Mouse (Mus musculus) CD4-positive naive resting alpha-beta T cell, adult 57 days (primary cell): ENCODE results near the gene Prl7d1. TPM values are rescaled to one million over a fixed set of nuclear protein-coding genes. Genes with fewer than 3 reads are reported as not detected.

Experiments
- total RNA-seq: library from RNA; stranded (reverse); gene quantifications from one replicate; pipeline ENCODE4 v1.2.4, GENCODE M21; 2023

The Prl7d1 gene
- not detected for total RNA-seq

DNA sequence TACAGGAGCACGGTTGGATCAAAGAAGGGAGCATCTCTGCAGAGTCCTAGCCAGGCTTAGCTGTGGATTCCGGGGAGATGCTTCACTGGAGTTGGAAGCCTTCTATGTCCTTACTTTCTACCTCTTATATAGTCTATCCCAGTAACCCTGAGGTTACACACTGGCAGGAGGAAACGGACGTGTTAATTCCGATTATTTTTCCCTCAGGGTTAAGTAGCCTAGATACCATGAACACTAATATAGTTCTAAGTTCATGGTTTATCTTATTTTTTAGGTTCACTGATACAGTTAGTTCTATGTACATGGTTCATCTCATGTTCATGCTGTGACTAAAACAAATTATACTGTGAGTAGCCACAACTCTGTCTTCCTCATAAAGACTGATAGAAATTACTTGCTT lies at the start of gene Prl7d1:
Prl7d1 (minus strand) TSS at position 101 of the 400 bp plus-strand sequence.

DNA sequence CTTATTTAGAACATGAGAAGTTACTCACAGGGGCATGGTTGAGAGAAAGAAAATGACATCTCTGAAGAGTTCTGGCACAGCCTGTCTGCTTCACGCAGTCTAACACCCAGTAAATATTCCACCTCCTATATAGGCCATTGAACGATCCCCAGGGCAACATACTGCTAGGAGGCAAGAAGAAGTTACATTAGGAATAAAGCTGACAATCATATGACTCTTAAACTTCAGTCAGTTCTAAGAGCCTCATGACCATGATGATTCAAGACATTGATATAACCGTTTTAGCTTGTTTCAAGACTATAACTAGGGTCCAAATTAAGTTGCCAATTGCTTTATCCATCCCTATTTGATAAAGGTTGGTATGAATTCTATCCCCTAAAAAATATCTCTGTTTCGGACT lies 48.6 kb downstream of the Prl7d1 start, which contains the start of gene Prl7a2:
Prl7a2 (minus strand) TSS at position 101 of the 400 bp plus-strand sequence.

Other genes with a start within 250 kb of the Prl7d1 start
- gene Prl8a8, start 203.5 kb downstream of the Prl7d1 start, total RNA-seq = not detected
- not detected for gene Prl8a9, start 152.1 kb downstream of the Prl7d1 start, total RNA-seq
- gene Prl8a1, start 134.6 kb downstream of the Prl7d1 start, total RNA-seq = not detected
- not detected for gene Prl7b1, start 106.2 kb downstream of the Prl7d1 start, total RNA-seq
- gene Prl7a1, start 74.2 kb downstream of the Prl7d1 start, total RNA-seq = not detected
- not detected for gene Prl7a2, start 48.7 kb downstream of the Prl7d1 start, total RNA-seq
- not detected for gene Prl7c1, start 64.1 kb upstream of the Prl7d1 start, total RNA-seq
- gene Prl2a1, start 84.9 kb upstream of the Prl7d1 start, total RNA-seq = not detected
- not detected for gene Prl2c1, start 132.6 kb upstream of the Prl7d1 start, total RNA-seq